Mouse (Mus musculus): ENCODE data around the gene Kxd1.

- TF ChIP-seq CTCF (IDR thresholded peaks at IDR 0.05; ENCODE audit: low read depth, low read length) (no peak), GATA1 (IDR thresholded peaks at IDR 0.05; ENCODE audit: borderline replicate concordance, low read length) (no peak), TAL1 (conservative IDR thresholded peaks at IDR 0.05; ENCODE audit: low read depth, low read length) (no peak), GATA2 (IDR thresholded peaks at IDR 0.05; ENCODE audit: borderline replicate concordance, low read depth, low read length) (no peak)
These were observed 61.0 kb downstream of the Kxd1 start for GRCm38 (mm10) chr8:70466771-70467170.

Data from G1E (cell line).